Mouse (Mus musculus) regulatory T cell (primary cell): Measurements from ENCODE around the gene Coasy.
"Not testable (repeated sequence)": the region's sequence is repeated elsewhere in the genome, so short reads cannot be mapped to it uniquely, and the experiment has no call there.

Experiments
- in situ Hi-C: fragments of 300-600 bp; cut with MboI, MseI; formaldehyde crosslinking; loops from one replicate; pipeline ENCODE4 v1.15.1; 2025; ENCODE audit warnings: high pct_unique_total_duplicates

Coasy gene

DNA sequence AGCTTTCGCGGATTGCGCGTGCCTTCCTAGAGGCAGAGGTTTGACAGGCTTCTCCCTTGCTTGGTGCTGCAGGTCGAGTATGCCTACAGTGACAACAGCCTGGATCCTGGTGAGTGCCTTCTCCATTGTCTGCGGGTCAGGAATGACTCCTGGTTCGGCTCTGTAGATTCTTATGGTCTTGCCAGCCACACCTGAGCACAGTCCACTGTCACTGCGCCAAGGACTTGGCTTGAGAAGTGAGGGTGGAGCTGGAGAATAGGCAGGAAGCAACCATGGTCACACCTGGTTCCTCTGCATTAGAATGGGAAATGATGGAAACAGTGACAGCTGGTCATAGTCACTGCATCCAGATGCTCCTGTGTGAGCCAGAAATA, 5.3 kb downstream of the Coasy start:
- in situ Hi-C loops, result loop anchor here (5.0 kb wide), 1 partner anchor 35 kb away; no protein-coding TSS in a partner anchor

DNA sequence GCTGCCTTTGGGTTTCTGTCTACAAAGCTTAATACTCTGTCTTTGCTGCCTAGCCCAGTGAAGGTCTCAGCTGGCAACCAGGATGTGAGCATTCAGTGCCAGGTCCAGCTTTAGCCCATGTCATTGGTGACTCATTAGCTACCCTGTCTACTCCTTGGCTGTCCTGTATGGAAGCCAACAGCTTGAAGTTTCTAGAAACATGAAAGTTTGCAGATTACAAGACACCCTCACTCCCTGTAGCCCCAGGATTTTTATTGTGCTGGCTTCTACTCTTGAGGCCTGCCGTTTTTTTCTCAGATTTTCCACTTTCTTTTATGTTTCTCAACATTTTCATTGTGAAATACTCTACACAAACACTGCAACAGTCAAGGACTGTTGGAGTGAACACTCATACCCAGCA, 7.6 kb downstream of the Coasy start:
- in situ Hi-C loops, result loop anchor here (5.0 kb wide), 1 partner anchor 32 kb away; no protein-coding TSS in a partner anchor

DNA sequence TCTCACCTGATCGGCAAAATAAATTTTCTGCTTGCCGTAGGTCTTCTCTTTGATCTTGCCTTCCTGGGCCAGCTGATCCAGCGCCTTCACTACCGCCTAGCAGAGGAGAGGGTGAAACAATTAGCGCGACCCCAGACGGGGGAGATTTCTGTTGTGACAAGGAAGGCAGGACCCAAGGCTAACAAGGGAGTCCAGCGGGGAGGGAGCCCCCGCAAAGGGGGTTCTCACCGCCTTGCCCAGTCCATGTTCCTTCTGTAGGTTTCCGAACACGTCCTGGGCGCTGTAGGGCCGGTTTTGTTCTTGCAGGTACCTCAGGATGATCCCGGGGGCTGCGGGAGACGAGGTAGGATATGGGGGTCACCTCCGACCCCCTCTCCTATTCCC, 12.6 kb downstream of the Coasy start:
- in situ Hi-C loops, result no loop called here

DNA sequence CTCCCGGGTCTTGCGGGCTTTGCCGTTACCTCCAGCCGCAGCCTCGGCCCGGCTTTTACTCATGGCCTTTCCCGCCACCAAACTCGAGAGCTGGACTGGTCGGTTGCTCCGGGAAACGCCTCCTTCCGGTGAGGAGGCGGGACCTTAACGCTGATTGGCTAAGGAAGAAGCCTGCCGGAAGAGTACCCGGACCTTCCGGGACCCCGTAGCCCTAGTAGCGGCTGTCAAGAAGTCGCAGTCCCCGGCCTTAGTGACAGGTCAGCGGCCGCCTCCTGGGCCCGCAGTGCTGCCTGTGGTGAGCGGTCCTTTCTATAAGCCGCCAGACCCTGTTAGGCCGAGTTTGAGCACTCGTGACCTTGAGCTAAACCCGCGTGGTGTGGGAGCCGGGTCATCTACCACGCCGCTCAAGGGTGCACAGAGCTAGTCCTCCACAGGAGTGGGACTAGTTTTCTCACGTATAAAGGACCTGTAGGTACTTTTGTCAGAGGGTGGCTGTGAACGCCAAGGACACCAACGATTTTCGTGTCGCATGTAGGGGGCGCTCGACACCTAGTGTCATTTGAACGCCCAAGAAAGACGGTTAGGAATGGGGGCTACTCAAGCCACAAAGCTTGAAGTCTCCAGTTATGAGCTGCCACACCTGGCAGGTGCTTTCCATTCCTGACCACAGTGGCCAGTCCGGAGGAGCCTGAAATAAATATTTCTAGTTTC, 13.1 kb downstream of the Coasy start, which contains the start of gene Psmc3ip:
Gene Psmc3ip (minus strand): TSS at position 123 of the 711 bp plus-strand sequence.
- in situ Hi-C loops, result no loop called here

DNA sequence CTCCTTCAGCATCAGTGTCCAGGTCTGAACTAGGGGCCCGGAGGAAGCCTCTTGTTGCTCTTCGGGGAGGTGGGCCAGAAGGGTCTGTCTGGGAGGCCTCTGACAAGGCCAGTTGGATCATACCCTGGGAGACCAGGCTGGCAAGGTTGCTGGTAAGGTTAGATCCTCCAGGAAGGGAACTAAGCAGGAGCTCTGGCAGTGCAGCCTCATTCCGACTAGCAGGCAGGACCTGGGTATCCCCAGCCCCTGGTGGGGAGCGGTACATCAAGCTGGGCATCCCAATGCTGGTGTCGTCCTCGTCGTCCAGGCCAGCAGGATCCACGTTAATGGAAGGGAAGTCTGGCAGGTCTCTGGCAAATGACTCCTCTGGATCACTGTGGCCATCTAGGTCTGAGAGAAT, 15.9 kb downstream of the Coasy start:
- in situ Hi-C loops, result no loop called here

DNA sequence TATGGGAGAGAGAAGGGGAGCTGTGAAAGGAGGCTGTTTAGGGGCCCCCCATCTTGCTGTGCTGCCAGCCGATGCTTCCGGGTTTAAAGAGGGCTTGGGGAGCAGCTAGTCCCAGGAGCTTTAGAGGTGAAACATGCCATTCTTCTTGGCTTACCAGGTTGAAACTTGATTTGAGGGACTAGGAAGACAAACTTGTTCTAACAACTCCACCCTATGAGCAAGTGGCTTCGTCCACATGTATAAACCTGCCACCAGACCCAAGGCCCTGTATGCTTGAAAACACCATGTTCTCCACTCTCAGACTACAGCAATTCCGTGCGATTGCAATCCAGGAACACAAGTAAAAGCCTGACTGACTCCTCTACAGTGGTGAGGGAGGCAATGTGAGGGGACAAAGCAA, 20.6 kb downstream of the Coasy start:
- in situ Hi-C loops, result no loop called here

DNA sequence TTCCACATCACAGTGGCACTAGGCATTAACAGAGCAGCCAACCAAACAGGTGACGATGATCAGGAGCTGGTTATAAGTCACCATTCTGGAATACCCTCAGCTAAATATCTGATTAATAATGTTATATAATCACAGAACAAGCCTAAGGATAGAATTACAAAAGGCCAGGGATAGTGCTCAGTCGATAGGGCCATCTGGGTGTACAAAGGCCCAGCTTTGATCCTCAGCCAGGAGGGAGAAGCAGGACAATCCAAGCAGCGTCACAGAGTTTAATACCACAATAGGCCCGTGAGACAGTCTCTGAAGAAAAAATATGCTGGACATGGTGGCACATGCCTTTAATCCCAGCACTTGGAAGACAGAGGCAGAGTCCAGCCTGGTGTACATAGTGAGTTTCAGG, 27.0 kb downstream of the Coasy start:
- in situ Hi-C loops, result no loop called here

DNA sequence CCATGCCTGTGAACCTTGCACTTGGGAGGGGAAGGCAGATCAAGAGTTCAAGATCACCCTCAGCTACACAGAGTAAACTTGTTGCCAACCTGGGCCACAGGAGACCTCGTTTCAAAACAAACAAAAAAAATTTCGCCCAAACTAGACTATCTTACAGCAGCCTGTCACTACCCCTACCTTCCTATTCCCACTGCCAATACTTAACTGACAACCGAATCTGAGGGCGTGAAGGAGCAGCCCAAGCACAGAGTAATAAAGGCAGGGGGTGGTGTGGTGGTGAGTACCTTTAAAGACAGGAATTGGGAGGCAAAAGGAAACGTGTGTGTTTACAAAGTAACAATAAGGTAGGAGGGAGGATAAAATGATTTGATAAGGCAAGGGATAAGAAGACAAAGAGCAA, 28.3 kb downstream of the Coasy start:
- in situ Hi-C loops, result no loop called here

DNA sequence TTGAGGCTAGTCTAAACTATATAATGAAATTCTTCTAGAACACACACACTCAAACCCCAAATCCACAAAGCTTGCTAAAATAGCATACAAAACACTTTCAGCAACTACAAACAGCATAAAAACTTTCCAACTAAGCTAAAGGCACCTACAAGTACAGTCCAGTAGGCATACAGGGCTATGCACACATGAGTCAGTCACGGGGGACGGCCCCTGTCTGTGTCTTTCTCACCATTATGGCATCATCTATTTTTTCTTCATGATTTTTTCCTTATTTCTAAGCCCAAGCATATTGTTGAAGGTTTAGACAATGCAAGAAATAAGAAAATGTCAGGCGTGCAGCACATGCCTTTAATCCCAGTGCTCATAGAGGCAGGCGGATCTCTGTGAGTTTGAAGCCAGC, 28.8 kb downstream of the Coasy start:
- in situ Hi-C loops, result no loop called here

DNA sequence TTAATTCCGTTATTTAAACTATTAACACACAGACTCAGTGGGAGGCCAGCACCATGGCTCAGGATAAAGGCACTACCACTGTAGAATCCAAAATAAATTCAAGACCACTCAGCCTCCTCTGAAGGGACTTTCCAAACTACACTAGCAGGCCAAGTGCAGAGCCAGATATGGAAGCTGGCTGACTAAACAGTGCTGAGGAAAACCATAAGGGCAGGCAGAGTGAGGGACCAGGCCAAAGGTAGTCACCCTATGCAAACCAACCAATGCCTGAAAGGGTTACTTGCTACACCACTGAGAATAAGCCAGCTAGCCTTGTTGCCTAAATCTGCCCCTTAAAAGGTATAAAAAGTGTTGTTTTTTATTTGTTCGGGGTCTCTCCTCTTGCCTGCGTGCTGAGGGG, 29.8 kb downstream of the Coasy start:
- in situ Hi-C loops, result no loop called here

DNA sequence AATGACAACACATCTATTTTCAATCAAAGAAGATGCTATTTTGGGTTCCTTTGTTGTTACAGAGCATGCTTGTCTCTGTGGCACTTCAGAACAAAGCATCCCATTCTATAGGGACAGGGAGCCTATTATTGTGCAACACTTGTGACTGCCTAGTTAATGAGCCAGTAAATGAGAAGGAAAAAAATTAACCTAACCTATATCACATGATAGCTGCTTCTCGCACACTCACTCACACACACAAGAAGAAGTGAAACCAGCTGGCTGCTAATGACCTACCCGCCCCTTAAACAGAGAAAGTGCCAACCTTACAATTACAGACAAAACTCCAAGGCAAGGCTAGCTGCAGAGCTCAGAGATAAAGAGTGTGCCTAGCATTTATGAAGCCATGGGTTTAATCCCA, 33.2 kb downstream of the Coasy start:
- in situ Hi-C loops, result no loop called here

DNA sequence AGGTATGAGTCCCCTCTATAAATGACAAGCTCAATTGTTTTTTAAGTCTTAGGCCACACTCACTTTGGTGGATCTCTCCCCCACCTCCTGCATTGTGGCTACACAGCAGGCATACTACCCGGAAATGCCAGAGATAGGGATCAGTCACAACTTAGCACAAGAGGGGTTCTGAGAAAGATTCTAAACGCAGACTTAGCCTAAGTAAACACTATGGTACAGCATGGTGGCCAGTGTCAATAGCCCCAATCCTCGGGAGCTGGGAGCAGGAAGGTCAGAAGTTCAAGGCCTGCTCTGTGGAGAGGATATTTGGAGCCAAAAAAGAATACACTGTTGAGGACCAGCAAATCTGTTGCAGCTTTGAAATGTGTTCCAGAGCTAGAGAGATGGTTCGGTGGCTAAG, 35.7 kb downstream of the Coasy start:
- in situ Hi-C loops, result no loop called here

DNA sequence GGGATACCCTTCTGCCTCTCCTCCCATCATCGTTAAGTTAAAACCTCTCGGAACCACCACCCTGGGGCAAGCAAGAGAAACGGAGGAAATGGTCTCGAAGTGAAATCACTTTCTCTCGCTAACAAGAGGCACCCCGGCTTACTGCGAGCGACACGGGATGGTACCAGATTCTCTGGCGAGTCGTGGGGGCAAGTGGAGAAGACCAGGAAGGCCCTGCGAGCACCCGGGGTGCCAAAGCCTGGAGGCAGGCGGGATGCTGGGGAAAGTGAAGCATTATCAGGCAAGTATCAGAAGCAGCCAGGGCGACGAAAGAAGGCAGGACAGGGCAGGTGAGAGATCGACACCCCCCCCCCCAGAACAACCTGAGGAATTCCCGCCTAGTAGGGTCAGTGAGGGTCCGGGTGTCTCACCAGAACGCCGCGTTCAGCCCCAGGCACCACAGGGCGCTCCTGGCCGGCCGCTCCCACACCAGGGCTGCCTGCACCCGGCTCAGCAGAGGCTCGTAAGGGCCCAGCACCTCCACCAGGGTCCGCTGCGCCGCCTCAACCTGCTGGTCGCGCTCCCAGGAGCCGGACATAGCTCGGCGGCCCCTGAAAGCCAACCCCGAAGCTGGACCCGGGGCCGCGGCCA, 36.9 kb downstream of the Coasy start:
- in situ Hi-C loops, result no loop called here

DNA sequence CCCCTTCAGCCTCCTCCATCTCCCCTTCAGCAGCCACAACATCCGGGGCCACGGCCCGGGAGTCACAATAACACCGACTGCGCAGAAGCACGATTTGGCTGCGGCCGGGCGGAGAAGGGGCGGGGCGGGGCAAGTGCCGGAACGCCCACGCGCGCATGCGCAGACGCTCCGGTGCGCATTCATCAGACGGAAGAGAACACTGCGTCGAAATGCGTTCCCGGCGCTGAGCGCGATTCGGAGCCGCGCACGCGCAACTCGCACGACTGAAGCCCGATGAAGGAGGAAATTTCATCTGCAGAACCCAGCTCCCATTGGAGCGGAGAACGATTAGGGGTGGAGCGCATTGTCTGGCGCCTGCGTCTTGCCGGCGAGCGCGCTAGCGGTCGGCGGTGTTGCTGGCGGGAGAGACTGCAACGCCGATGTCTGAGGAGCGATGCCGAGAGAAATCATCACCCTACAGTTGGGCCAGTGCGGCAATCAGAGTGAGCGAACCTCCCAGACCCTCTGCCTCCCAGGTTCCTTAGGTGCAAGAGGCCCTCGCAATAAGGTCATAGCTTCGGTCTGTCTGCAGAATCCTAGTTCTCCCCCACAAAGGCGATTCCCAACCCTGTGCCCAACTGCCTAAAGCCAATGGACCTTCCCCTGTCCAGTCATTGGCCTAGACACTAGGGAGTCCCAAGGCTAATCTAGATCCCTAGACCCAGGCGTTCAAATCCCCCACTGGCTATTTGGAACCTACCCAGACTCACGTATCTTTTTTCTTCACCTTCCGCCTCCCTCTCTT, 37.6 kb downstream of the Coasy start, which contains the start of the genes Retreg3 and Tubg1:
Gene Retreg3 (minus strand): TSS at position 133 of the 784 bp plus-strand sequence.
Gene Tubg1 (plus strand): TSS at position 178 of the 784 bp plus-strand sequence.
- in situ Hi-C loops, result loop anchor here (5.0 kb wide), 2 partner anchors 33 to 42 kb away; partner anchors contain the start of gene Mlx

DNA sequence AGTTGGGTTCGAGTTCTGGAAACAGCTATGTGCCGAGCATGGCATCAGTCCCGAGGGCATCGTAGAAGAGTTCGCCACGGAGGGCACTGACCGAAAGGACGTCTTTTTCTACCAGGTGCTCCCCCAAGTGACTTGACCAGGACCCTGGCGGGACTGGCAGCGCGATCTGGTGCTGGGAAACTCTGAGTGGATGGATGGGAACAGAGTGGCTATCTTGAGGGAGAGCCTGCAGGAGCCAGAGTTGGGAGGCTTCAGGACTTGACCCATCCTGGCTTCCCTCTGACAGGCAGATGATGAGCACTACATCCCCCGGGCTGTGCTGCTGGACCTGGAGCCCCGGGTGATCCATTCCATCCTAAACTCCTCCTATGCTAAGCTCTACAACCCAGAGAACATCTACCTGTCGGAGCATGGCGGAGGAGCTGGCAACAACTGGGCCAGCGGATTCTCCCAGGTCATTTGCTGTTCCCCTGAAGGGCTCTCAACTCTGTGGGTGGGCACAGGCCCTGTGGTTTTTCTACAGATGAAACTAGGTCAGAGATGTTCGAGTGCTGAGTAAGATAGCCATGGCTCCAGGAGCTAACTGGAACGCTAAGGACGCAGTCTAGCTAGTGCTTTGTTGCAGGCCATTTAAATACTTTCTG, 38.3 kb downstream of the Coasy start:
- in situ Hi-C loops, result loop anchor here (5.0 kb wide), 2 partner anchors 33 to 42 kb away; partner anchors contain the start of gene Mlx

DNA sequence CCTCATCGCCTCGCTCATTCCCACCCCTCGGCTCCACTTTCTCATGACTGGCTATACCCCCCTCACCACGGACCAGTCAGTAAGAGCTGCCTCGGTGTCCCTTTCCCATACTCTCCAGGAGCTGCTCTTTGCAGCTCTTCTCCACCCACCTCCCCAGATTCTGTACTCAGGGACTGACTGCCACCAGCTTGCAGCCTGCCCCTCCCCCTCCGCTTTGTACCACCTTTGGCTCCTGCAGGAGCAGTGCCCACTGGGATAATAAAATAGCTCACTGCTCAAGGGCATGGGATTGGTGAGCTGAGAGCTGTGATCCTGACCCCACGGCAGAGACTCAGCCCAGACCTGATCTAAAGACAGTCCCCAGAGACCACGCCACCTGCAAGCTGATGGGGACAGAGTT, 42.1 kb downstream of the Coasy start:
- in situ Hi-C loops, result loop anchor here (5.0 kb wide), 2 partner anchors 37 to 38 kb away; partner anchors contain the start of gene Mlx

DNA sequence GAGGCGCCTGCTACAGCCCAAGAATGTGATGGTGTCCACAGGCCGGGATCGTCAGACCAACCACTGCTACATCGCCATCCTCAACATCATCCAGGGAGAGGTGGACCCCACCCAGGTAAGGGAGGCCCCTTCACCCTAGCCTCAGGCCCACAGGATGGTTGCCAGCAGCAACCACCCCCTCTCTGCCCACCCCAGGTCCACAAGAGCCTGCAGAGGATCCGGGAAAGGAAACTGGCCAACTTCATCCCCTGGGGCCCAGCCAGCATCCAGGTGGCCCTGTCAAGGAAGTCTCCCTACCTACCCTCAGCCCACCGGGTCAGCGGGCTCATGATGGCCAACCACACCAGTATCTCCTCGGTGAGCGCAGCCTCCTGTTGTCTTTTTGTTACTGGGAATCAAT, 42.6 kb downstream of the Coasy start:
- in situ Hi-C loops, result not testable (repeated sequence)

DNA sequence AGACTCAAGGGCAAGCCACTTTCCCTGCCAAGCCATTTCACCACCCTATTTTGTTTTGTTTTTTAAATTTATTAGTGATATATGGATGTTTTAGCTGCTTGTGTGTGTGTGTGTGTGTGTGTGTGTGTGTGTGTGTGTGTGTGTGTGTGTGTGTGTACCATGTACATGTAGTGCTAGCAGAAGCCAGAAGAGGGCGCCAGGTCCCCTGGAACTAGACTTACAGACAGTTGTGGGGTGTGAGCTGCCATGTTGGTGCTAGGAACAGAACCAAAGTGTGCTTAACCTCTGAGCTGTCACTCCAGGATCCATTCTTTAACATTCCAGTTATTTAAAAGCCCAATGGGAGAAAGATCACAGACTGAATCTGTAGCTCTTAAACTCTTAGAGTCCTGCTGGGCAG, 44.7 kb downstream of the Coasy start:
- in situ Hi-C loops, result no loop called here

DNA sequence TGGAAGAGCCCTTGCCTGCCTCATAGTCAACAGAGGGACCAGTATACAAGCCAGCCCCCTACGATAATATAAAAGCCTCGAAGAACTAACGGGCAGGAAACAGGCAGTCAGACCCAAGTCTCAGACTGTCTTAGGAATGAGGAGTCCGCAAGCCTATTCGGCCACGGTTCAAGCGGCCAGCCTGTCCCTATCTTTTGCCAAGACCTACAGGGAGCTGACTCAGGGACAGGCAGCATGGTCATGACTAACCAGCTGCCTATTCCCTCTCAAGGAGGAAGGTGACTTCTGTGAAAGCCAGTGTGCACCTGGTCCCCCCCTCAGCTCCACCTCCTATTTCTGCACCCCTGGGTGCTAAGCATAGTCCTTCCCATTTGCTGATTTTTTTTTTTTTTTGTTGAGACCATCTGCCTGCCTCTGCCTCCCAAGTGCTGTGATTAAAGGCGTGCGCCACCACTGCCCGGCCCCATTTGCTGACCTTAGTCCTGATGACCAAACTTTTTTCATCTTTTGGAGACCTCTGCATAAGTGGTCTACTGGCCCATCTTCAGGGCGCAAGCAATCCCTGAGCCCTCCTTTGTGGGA, 46.7 kb downstream of the Coasy start:
- in situ Hi-C loops, result no loop called here

DNA sequence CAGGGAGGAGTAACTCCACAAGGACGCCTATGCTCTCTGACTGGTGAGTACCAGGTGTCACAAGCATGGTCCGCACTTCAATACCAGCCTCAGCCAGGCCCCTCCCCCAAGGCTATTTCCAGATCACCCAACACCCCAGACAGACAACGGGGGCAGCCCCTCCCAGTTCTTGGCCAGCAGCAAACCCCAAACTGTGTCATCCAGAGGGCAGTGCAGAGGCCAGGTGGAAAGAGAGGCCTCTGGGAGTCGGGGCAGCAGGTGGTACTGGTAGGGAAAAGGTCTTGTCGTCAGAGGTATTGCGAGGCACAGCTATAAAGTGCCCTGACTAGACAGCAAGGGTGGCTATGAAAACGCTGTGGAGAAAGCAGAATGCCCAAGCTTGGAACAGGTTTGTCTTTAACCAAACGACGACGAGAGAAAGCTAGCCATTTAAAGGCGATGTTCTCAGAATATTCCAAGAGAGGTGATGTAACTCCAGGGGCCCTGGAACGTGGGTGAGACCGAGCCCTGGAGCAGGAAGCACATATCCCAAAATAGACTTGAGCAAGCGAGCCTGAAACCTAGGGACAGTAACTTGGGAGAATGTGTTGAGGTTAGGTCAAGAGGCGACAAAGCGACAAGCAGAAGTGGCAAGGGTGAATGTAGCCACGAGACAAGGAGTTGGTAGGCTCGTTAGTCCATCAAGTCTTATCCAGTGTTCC, 47.8 kb downstream of the Coasy start:
- in situ Hi-C loops, result no loop called here

DNA sequence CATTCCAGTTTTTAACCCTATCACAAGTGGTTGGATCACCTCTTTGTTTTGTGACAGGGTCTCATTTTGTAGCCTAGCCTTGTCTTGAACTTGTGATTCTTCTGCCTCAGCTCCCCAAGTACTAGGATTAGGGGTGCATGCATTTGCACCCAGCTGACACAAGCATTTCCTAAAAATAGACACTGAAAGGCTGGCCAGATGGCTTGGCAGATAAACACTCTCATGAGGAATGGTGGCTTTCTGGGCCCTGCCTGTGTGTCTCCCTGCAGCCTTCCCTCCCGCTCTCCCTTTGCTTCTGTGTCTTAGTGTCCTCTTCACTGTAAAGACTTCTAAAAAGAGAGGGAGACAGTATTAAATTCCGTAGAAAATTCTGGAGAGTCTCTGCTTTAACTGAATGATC, 48.8 kb downstream of the Coasy start:
- in situ Hi-C loops, result no loop called here
